Mouse (Mus musculus) sigmoid colon, adult 10 weeks (tissue): ENCODE measurements around the gene Gm8362. TPM values are rescaled to one million over a fixed set of nuclear protein-coding genes. Genes with fewer than 3 reads are reported as not detected.

Experiments
- polyA plus RNA-seq: library from polyadenylated mRNA; stranded (reverse); fragments of 350-450 nt; fragmentation: Illumina TruSeq; extraction: RNeasy Lipid Tissue Mini Kit (QIAGEN cat#74804); gene quantifications from one replicate; pipeline ENCODE4 v1.2.3, GENCODE M21; 2014; ENCODE audit warnings: low read depth, low replicate concordance

Gm8362 gene
- polyA plus RNA-seq = not detected

GRCm38 (mm10) chr14:6774311-6774710 is at the start of gene Gm8362:
Gm8362 (minus strand) TSS chr14:6774411.

GRCm38 (mm10) chr14:6742232-6742631 is 32.0 kb downstream of the Gm8362 start, which contains the start of gene Gm3636:
Gm3636 (minus strand) TSS chr14:6742332.

GRCm38 (mm10) chr14:6720151-6720550 is 54.1 kb downstream of the Gm8362 start, which contains the start of gene Gm8050:
Gm8050 (minus strand) TSS chr14:6720251.

Other genes starting within 250 kb of the Gm8362 start
- not detected for gene Gm8356, start 237.1 kb downstream of the Gm8362 start, polyA plus RNA-seq
- 0.28 TPM for gene Gm3629, start 183.8 kb downstream of the Gm8362 start, polyA plus RNA-seq
- gene Gm3460, start 152.0 kb downstream of the Gm8362 start, polyA plus RNA-seq = not detected
- gene Gm10251, start 90.2 kb downstream of the Gm8362 start, polyA plus RNA-seq = not detected
- gene Gm8050, start 54.2 kb downstream of the Gm8362 start, polyA plus RNA-seq = not detected
- gene Gm3636, start 32.1 kb downstream of the Gm8362 start, polyA plus RNA-seq = 7.3 TPM
- not detected for gene Gm3642, start 65.9 kb upstream of the Gm8362 start, polyA plus RNA-seq
- 0.38 TPM for gene Gm3667, start 115.6 kb upstream of the Gm8362 start, polyA plus RNA-seq
- not detected for gene Gm6356, start 199.4 kb upstream of the Gm8362 start, polyA plus RNA-seq